Mouse (Mus musculus) heart, embryonic 14.5 days (tissue): ENCODE data around the gene Calcr. TPM values are rescaled to one million over a fixed set of nuclear protein-coding genes. Genes with fewer than 3 reads are reported as not detected.
A peak's percentile ranks its signal among the peaks of the same experiment; 100 is the strongest.

Experiments
- microRNA counts: library from miRNA; unstranded; fragments of <30 nt; microRNA quantifications from one replicate; lab custom pipeline; 2016
- microRNA-seq: library from miRNA; unstranded; fragments of <30 nt; microRNA quantifications from one replicate; pipeline ENCODE4, GENCODE M21; 2016
- polyA plus RNA-seq: library from polyadenylated mRNA; unstranded; fragments of >200 nt; fragmentation: Nextera tagmentation; extraction: Ambion mirVana; gene quantifications from 2 replicates; pipeline ENCODE4 v1.2.1, GENCODE M21; 2014

Calcr gene
- polyA plus RNA-seq, 1 experiment from 2014 or later = 0.49 TPM

MicroRNAs within 50 kb of the gene (microRNA counts, 519-probe panel; counts per million panel counts)
- microRNA mmu-miR-489 (lab: Ali Mortazavi, UCI) (4,391 counts per million, percentile 77 among the panel's probes with 10 or more counts), microRNA mmu-miR-653 (lab: Ali Mortazavi, UCI) (322 counts per million, percentile 70 among the panel's probes with 10 or more counts)

Small RNAs within 50 kb of the gene (microRNA-seq; reads per million reads assigned to microRNA genes)
- not detected for gene Mir489
- gene Mir653 = 0.84 reads per million

Other genes with a start within 250 kb of the Calcr start
- 5.0 and 5.7 TPM in 2 replicates for gene Tfpi2, start 224.2 kb upstream of the Calcr start, polyA plus RNA-seq
- not detected in 2 replicates for gene Gngt1, start 229.1 kb upstream of the Calcr start, polyA plus RNA-seq
- gene Gng11, start 239.2 kb upstream of the Calcr start, polyA plus RNA-seq = 119 and 123 TPM in 2 replicates